Comparison of ENCODE assay signal across 29 mouse cellular contexts in the genomic region with DNA sequence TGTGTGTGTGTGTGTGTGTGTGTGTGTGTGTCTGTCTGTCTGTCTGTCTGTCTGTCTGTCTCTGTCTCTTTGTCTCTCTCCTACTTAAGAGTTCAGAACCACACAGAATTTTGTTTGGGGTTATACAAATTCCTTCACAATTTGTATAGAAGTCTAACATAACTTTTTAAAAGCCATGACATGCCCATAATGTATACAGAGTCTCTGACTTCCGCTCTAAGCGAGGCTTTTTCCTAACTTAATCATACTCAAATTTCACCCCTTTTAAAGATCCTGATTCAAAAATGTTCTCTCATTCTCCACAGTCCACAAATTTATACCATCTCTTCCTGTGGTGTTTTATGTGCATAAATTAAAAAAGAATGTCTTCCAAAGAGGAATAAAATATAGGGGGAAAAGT. TPM values are rescaled to one million over a fixed set of nuclear protein-coding genes. Genes with fewer than 3 reads are reported as not detected.
"Had no signal": no experiment of that assay in that cellular context is flagged by ENCODE, and none has a peak within 500 bp of the region (broad histone marks: within the 10 kb centered on the region; RNA-seq: fewer than 3 reads in every experiment).

No protein-coding gene starts in this region.

- H3K27ac ChIP-seq: gastrocnemius, adult 2 months; heart, embryonic 10.5 days; hindbrain, embryonic 10.5 days; hindbrain, embryonic 12.5 days; hindbrain, embryonic 14.5 days; intestine, embryonic 15.5 days; kidney, embryonic 15.5 days; kidney, postnatal 0 days; limb, embryonic 13.5 days; limb, embryonic 15.5 days; liver, embryonic 12.5 days; liver, embryonic 14.5 days had no signal

- DNase-seq: gastrocnemius, adult 2 months; gastrocnemius, postnatal 10 days; gastrocnemius, postnatal 25 days; heart, adult 18-20 months; heart, postnatal 10 days; heart, postnatal 4 days; kidney, adult 18-20 months; kidney, adult 8-10 months; kidney, postnatal 14 days; kidney, postnatal 36 days; layer of hippocampus, adult 9-11 months; layer of hippocampus, postnatal 36 days; left cerebral cortex, postnatal 4 days had no signal

- H3K4me2 ChIP-seq: heart, embryonic 12.5 days; hindbrain, embryonic 12.5 days; hindbrain, embryonic 14.5 days; intestine, embryonic 15.5 days; kidney, embryonic 15.5 days; limb, embryonic 13.5 days; limb, embryonic 15.5 days; liver, embryonic 12.5 days had no signal

- H3K27me3 ChIP-seq: heart, embryonic 12.5 days; hindbrain, embryonic 12.5 days; intestine, embryonic 15.5 days; kidney, embryonic 15.5 days; limb, embryonic 13.5 days; limb, embryonic 15.5 days; liver, embryonic 12.5 days had no signal

- H3K9ac ChIP-seq: heart, embryonic 12.5 days; hindbrain, embryonic 12.5 days; hindbrain, embryonic 14.5 days; intestine, embryonic 15.5 days; kidney, embryonic 15.5 days; limb, embryonic 13.5 days; limb, embryonic 15.5 days; liver, embryonic 12.5 days; liver, embryonic 14.5 days had no signal

- ATAC-seq: hindbrain, embryonic 16.5 days; inflammation-experienced regulatory T-cells, adult 6 months; intestine, embryonic 15.5 days; intestine, postnatal 0 days; liver, embryonic 12.5 days had no signal

- H3K9me3 ChIP-seq: heart, embryonic 10.5 days; heart, embryonic 12.5 days; hindbrain, embryonic 10.5 days; hindbrain, embryonic 12.5 days; intestine, embryonic 15.5 days; kidney, embryonic 15.5 days; limb, embryonic 13.5 days; limb, embryonic 15.5 days; liver, embryonic 12.5 days had no signal

- H3K36me3 ChIP-seq: heart, embryonic 10.5 days; heart, embryonic 12.5 days; hindbrain, embryonic 10.5 days; hindbrain, embryonic 12.5 days; intestine, embryonic 15.5 days; kidney, embryonic 15.5 days; limb, embryonic 13.5 days; limb, embryonic 15.5 days; liver, embryonic 12.5 days had no signal

- H3K4me1 ChIP-seq: heart, embryonic 10.5 days; heart, embryonic 12.5 days; hindbrain, embryonic 10.5 days; hindbrain, embryonic 12.5 days; intestine, embryonic 15.5 days; kidney, embryonic 15.5 days; liver, embryonic 12.5 days had no signal

- H3K4me3 ChIP-seq: gastrocnemius, adult 2 months; heart, embryonic 10.5 days; heart, embryonic 12.5 days; hindbrain, embryonic 10.5 days; hindbrain, embryonic 12.5 days; intestine, embryonic 15.5 days; kidney, embryonic 15.5 days; limb, embryonic 13.5 days; limb, embryonic 15.5 days; liver, embryonic 12.5 days had no signal

RNA-seq across cellular contexts. Expression of gene Slc25a21, which starts 59.5 kb away (rescaled TPM):
- polyA plus RNA-seq: inflammation-experienced regulatory T-cells, adult 6 months; large intestine, adult 2 months had no signal
